Mouse (Mus musculus) spleen, postnatal 0 days (tissue): ENCODE measurements around the gene Gm13288. TPM values are rescaled to one million over a fixed set of nuclear protein-coding genes. Genes with fewer than 3 reads are reported as not detected.

ENCODE experiments used
- polyA plus RNA-seq: library from polyadenylated mRNA; unstranded; fragments of >200 nt; fragmentation: Nextera tagmentation; extraction: Ambion mirVana; gene quantifications from 2 replicates; pipeline ENCODE4 v1.2.1, GENCODE M21; 2015

Gm13288 gene
- polyA plus RNA-seq = not detected in 2 replicates

DNA sequence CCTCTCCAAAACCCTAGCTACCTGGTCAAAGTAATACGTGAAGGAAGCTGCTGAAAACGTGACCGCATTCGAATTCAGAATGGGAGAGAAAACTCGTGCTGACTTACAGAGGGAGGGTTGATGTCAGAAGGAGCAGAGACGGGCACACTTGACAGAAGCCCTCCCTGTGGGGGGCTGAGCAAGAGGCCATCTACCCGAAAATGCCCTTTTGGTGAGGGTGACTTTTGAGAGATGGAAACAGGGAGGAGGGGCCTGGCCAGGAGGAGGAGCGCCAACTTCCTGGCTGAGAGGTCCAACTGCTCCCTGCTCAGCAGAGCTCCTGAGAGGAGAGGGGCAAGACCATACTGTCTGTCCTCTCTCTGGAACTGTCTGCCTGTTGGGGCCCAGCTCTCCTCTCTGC is at the start of gene Gm13288:
Gm13288 (plus strand) TSS at position 301 of the 400 bp plus-strand sequence.

DNA sequence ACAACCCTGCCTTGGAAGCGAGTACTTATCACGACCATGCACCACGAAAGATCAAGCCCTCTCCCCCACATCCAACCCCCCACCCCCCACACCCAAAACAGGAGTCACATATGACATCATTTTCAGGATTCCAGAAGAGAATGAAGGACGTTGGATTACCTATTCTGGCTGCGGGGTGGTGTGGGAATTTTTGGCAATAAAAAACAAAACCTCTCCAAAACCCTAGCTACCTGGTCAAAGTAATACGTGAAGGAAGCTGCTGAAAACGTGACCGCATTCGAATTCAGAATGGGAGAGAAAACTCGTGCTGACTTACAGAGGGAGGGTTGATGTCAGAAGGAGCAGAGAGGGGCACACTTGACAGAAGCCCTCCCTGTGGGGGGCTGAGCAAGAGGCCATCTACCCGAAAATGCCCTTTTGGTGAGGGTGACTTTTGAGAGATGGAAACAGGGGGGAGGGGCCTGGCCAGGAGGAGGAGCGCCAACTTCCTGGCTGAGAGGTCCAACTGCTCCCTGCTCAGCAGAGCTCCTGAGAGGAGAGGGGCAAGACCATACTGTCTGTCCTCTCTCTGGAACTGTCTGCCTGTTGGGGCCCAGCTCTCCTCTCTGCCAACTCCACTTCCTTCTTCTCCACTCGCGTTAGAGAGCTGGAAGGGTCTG is 45.6 kb upstream of the Gm13288 start, which contains the start of gene Gm13283:
Gm13283 (plus strand) TSS at position 510 of the 659 bp plus-strand sequence.

GRCm38 (mm10) chr4:88773534-88773933 is 31.8 kb upstream of the Gm13288 start, which contains the start of gene Gm13290:
Gene Gm13290 (plus strand): TSS chr4:88773834.

DNA sequence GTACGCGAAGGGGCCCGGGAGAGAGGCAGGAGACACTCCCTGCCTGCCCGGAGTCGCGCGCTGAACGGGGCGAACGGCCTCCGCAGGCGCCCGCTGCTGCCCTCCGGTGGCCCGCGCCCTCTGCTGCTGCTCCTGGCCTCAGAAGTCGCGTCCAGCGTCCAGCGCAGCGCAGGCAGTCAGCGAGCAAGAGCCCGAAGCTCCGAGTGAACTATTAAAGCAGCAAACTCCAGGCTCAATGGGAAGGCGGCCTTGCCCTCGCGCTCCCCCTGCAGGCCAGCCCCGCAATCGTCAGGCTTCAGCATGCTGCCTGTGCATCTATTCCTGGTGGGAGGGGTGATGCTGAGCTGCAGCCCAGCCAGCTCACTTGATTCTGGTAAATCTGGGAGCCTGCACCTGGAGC is 28.7 kb upstream of the Gm13288 start, which contains the start of gene Gm13289:
Gm13289 (plus strand) TSS at position 301 of the 400 bp plus-strand sequence.

DNA sequence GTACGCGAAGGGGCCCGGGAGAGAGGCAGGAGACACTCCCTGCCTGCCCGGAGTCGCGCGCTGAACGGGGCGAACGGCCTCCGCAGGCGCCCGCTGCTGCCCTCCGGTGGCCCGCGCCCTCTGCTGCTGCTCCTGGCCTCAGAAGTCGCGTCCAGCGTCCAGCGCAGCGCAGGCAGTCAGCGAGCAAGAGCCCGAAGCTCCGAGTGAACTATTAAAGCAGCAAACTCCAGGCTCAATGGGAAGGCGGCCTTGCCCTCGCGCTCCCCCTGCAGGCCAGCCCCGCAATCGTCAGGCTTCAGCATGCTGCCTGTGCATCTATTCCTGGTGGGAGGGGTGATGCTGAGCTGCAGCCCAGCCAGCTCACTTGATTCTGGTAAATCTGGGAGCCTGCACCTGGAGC is 25.8 kb upstream of the Gm13288 start, which contains the start of gene Gm13272:
Gm13272 (plus strand) TSS at position 301 of the 400 bp plus-strand sequence.

GRCm38 (mm10) chr4:88781831-88782230 is 23.5 kb upstream of the Gm13288 start, which contains the start of gene Ifnz:
Gene Ifnz (plus strand): TSS chr4:88782131.

GRCm38 (mm10) chr4:88785409-88785808 is 19.9 kb upstream of the Gm13288 start, which contains the start of gene Gm13276:
Gene Gm13276 (plus strand): TSS chr4:88785709.

GRCm38 (mm10) chr4:88788402-88788801 is 16.9 kb upstream of the Gm13288 start, which contains the start of gene Gm13277:
Gene Gm13277 (plus strand): TSS chr4:88788632.

GRCm38 (mm10) chr4:88791250-88791649 is 14.1 kb upstream of the Gm13288 start, which contains the start of gene Gm13278:
Gene Gm13278 (plus strand): TSS chr4:88791550.

GRCm38 (mm10) chr4:88793936-88794675 is 11.2 kb upstream of the Gm13288 start, which contains the start of gene Gm13275:
Gene Gm13275 (plus strand): TSS chr4:88794487.

GRCm38 (mm10) chr4:88797097-88797496 is 8.2 kb upstream of the Gm13288 start, which contains the start of gene Gm13279:
Gene Gm13279 (plus strand): TSS chr4:88797397.

DNA sequence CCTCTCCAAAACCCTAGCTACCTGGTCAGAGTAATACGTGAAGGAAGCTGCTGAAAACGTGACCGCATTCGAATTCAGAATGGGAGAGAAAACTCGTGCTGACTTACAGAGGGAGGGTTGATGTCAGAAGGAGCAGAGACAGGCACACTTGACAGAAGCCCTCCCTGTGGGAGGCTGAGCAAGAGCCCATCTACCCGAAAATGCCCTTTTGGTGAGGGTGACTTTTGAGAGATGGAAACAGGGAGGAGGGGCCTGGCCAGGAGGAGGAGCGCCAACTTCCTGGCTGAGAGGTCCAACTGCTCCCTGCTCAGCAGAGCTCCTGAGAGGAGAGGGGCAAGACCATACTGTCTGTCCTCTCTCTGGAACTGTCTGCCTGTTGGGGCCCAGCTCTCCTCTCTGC is 6.0 kb upstream of the Gm13288 start, which contains the start of gene Gm13285:
Gm13285 (plus strand) TSS at position 301 of the 400 bp plus-strand sequence.

DNA sequence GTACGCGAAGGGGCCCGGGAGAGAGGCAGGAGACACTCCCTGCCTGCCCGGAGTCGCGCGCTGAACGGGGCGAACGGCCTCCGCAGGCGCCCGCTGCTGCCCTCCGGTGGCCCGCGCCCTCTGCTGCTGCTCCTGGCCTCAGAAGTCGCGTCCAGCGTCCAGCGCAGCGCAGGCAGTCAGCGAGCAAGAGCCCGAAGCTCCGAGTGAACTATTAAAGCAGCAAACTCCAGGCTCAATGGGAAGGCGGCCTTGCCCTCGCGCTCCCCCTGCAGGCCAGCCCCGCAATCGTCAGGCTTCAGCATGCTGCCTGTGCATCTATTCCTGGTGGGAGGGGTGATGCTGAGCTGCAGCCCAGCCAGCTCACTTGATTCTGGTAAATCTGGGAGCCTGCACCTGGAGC is 2.4 kb upstream of the Gm13288 start, which contains the start of gene Gm13287:
Gm13287 (plus strand) TSS at position 301 of the 400 bp plus-strand sequence.

GRCm38 (mm10) chr4:88815928-88816327 is 10.6 kb downstream of the Gm13288 start, which contains the start of gene Ifna7:
Gene Ifna7 (plus strand): TSS chr4:88816228.

GRCm38 (mm10) chr4:88819659-88820058 is 14.3 kb downstream of the Gm13288 start, which contains the start of gene Ifna11:
Gene Ifna11 (plus strand): TSS chr4:88819959.

GRCm38 (mm10) chr4:88827116-88827515 is 21.8 kb downstream of the Gm13288 start, which contains the start of gene Ifna6:
Gene Ifna6 (plus strand): TSS chr4:88827416.

GRCm38 (mm10) chr4:88835225-88835624 is 29.9 kb downstream of the Gm13288 start, which contains the start of gene Ifna5:
Gene Ifna5 (plus strand): TSS chr4:88835525.

DNA sequence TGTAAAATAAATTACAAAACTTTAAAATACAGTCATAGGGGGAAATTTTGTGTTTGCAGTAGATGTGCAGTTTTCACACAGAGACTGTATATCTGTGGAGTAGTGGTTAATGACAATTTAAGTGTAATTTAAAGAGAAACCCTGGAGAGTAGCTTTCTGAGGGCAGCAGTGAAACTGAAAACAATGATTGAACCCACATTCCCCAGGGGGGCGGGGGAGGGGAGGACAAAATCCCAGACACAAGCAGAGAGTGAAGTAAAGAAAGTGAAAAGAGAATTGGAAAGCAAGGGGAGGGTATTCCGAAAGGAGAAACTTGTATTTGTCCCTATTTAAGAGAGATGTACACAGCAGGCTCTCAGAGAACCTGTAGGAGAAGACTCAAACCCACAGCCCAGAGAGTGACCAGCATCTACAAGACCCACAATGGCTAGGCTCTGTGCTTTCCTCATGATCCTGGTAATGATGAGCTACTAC is 36.1 kb downstream of the Gm13288 start, which contains the start of gene Ifna4:
Ifna4 (plus strand) TSS at position 424 of the 474 bp plus-strand sequence.

GRCm38 (mm10) chr4:88849698-88850097 is 44.4 kb downstream of the Gm13288 start, which contains the start of gene Ifna1:
Gene Ifna1 (plus strand): TSS chr4:88850087.

